Mouse (Mus musculus): ENCODE results near the gene Palm3. TPM values are rescaled to one million over a fixed set of nuclear protein-coding genes. Genes with fewer than 3 reads are reported as not detected.
A peak's percentile ranks its signal among the peaks of the same experiment; 100 is the strongest.

Palm3 gene
- 1 to 10 TPM; 2.2 to 2.7 TPM for total RNA-seq (2021)
- long read RNA-seq, experiment 1 = 0 reads
- long read RNA-seq, experiment 2, partial matches to known transcripts = 2 of 3 reads
- long read RNA-seq, experiment 2, other reads (novel, unspliced or antisense) = 1 of 3 reads

DNA sequence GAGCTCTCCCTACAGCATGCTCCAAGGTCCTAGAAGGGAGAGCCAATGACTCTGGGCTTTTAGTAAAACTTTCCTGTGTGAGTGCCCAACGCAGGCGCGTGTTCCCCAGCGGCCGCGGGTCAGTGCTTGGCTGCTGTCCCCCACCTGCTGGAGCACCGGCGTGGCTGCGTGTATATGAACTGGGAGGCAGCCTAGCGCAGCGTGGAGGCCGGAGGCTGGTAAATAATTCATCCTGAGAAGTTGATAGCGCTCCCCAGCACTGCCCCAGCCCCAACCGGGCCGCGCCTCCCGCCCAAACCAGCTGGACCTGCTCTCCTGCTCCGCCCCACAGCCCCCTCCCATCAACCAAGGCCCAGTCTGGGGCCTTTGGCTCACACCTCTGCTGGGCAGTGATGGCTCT is at the start of gene Palm3:
TSS of gene Palm3 (plus strand) at position 376 of the 400 bp plus-strand sequence.
- no peak within 1 kb of the TSS for H3K27ac ChIP-seq
- no peak for DNase-seq (ENCODE audit: extremely low spot score in 1 of 2, low spot score in 2 of 2)
- intact Hi-C loops (cut with DNase I) = no loop called here
- H3K4me3 ChIP-seq = no peak within 1 kb of the TSS
- no peak for TF ChIP-seq CTCF (IDR thresholded peaks at IDR 0.05)

GRCm38 (mm10) chr8:83971661-83972060 is 49.6 kb upstream of the Palm3 start:
- TF ChIP-seq CTCF (IDR thresholded peaks at IDR 0.05) = no peak
- intact Hi-C loops (cut with DNase I) = loop anchor here (1.0 kb wide), 1 partner anchor 16 kb away; the partner anchor contains the start of genes Asf1b and Gm10644
- Histone ChIP-seq H3K4me3 (peak overlapping the region; percentile 64), H3K27ac (no peak overlapping the region)
- DNase-seq (ENCODE audit: extremely low spot score in 1 of 2, low spot score in 2 of 2) = no peak

DNA sequence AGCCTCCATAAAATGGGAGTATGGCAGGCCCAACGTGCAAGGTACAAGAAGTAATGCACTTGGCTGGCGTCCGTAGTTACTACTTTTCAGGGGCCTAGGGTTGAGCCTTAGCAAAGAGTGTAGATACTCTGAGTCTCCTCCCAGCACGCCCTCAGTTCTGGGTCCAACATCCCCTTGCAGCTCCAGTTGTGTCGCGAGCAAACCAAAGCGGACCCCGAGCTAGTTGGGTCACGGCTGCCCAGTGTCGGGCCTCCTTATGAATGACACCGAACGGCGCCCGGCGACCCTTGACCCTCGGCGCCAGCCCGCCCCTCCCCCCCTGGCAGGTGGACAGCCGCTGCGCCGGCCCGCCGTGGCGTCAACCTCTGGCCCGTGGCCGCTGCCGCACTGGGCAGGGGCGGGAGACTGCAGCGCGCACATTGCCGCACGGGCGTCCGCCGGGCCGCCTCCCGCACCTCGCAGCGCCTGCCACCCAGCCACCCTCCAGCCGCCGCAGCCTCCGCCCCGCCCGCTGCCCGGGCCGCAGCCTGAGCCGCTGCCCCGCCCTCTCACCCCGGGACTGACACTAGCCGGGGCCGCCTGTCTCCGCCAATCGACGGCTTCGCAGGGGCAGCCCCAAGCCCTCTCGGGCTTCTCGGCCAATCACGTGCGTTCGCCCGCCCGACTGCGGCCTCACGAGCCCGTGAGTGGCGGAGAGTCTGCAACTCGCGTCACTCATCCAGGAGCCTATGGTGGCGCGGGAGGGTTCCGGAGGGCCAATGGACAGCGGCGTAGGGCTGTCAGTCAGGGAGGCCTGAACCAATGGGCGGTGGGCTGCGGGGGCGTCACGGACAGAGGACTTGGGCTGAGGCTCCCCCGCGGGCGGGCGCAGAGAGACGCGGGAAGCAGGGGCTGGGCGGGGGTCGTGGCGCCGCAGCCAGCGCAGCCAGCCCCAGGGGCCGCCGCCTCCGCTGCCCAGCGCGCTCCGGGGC is 48.8 kb upstream of the Palm3 start, which contains the start of gene Prkaca:
TSS of gene Prkaca (plus strand) at position 844 of the 971 bp plus-strand sequence.
- no peak for TF ChIP-seq CTCF (IDR thresholded peaks at IDR 0.05)
- H3K4me3 ChIP-seq = peak within 1 kb of the TSS; percentile 64
- peak; percentile 98 to 99 for DNase-seq (ENCODE audit: extremely low spot score in 1 of 2, low spot score in 2 of 2)
- intact Hi-C loops (cut with DNase I) = loop anchor here (1.0 kb wide), 1 partner anchor 17 kb away; the partner anchor contains the start of genes Asf1b and Gm10644
- peak within 1 kb of the TSS; percentile 88 for H3K27ac ChIP-seq

DNA sequence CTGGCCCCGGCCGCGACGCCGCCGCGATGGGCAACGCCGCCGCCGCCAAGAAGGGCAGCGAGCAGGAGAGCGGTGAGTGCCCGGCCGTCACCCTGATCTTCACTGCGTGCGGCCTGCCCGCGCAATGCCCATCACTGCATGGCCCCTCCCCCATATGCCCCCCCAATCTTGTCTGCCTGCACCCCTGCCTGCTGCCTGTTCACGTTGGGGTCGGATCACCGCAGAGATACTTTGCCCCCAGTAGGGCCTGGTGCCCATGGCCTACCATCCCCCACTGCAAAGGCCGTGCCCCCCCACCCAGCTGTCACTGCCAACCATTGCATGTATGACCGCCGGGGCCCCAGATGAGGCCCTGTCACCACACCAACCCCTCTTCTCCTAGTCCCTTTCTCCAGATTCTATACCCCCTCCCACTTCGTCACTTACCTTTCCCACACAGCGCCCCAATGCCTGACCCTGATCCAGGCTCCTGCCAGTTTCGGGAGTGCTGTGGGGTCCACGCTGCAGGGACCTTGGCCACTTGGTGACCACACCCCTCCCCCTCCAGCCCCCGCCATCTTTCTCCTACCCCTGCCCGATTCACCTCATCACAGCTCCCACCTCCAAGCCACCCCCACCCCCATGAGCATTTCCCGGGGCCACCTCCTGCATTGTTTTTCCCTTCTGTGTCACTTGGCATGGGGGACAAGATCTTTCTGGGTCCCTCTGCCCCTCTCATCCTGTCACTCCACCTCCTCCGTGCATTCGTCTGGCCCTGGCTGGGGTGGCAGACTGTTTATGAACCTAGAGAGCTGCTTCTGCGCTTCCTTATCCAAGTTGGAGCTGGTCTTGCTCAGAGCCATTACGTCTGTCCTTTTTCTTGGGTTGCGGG is 47.9 kb upstream of the Palm3 start:
- TF ChIP-seq CTCF (IDR thresholded peaks at IDR 0.05) = no peak
- no peak for DNase-seq (ENCODE audit: extremely low spot score in 1 of 2, low spot score in 2 of 2)
- Histone ChIP-seq H3K27ac (peak overlapping the region; percentile 81), H3K4me3 (peak overlapping the region; percentile 64)
- intact Hi-C loops (cut with DNase I) = no loop called here

GRCm38 (mm10) chr8:83974521-83974920 is 46.8 kb upstream of the Palm3 start:
- H3K27ac ChIP-seq = no peak overlapping the region
- H3K4me3 ChIP-seq = peak overlapping the region; percentile 64
- intact Hi-C loops (cut with DNase I) = no loop called here
- DNase-seq (ENCODE audit: extremely low spot score in 1 of 2, low spot score in 2 of 2) = no peak
- TF ChIP-seq CTCF (IDR thresholded peaks at IDR 0.05) = no peak

- DNase-seq (ENCODE audit: extremely low spot score in 1 of 2, low spot score in 2 of 2) = no peak
- intact Hi-C loops (cut with DNase I) = loop anchor here (2.0 kb wide), 1 partner anchor 19 kb away; no protein-coding TSS in a partner anchor
- H3K4me3 ChIP-seq = no peak overlapping the region
- peak; percentile 47 for TF ChIP-seq CTCF (IDR thresholded peaks at IDR 0.05)
- no peak overlapping the region for H3K27ac ChIP-seq
These were observed 45.1 kb upstream of the Palm3 start for GRCm38 (mm10) chr8:83976101-83976630.

- Histone ChIP-seq H3K4me3 (no peak overlapping the region), H3K27ac (no peak overlapping the region; the same call in 1 of the 2 replicates)
- peak; percentile 39 for TF ChIP-seq CTCF (IDR thresholded peaks at IDR 0.05)
- intact Hi-C loops (cut with DNase I) = loop anchor here (2.0 kb wide), 1 partner anchor 18 kb away; no protein-coding TSS in a partner anchor
- no peak for DNase-seq (ENCODE audit: extremely low spot score in 1 of 2, low spot score in 2 of 2)
These were observed 44.4 kb upstream of the Palm3 start for GRCm38 (mm10) chr8:83976779-83977350.

- no peak for TF ChIP-seq CTCF (IDR thresholded peaks at IDR 0.05)
- Histone ChIP-seq H3K4me3 (peak overlapping the region; percentile 3; the same call in 1 of the 2 replicates), H3K27ac (no peak overlapping the region; the same call in 1 of the 2 replicates)
- intact Hi-C loops (cut with DNase I) = loop anchor here (2.0 kb wide), 1 partner anchor 17 kb away; no protein-coding TSS in a partner anchor
- DNase-seq (ENCODE audit: extremely low spot score in 1 of 2, low spot score in 2 of 2) = no peak
These were observed 43.6 kb upstream of the Palm3 start for GRCm38 (mm10) chr8:83977646-83978045.

GRCm38 (mm10) chr8:83978200-83978599 is 43.1 kb upstream of the Palm3 start:
- DNase-seq (ENCODE audit: extremely low spot score in 1 of 2, low spot score in 2 of 2) = no peak
- H3K27ac ChIP-seq = no peak overlapping the region
- H3K4me3 ChIP-seq = no peak overlapping the region; the same call in 1 of the 2 replicates
- no peak for TF ChIP-seq CTCF (IDR thresholded peaks at IDR 0.05)
- intact Hi-C loops (cut with DNase I) = no loop called here

DNA sequence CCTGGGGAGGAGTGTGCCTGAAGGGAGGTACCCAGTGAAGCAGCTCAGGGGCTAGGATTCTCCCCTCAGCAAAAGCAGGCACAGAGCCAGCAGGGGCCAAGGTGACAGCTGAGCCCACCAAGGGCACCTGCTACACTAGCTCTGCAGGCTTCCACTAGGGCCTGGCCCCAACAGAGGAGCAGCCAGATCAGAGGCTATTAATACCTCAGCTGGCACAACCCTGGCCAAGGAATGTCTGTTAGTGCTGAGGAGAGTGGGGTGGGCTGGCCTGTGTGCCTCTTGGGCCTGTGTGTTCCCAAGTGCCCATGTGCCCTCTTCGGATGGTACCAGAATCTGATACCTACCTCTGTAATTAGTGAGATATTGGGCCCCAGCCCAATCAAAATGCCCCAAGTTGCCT is 41.0 kb upstream of the Palm3 start:
- TF ChIP-seq CTCF (IDR thresholded peaks at IDR 0.05) = no peak
- no peak overlapping the region for H3K4me3 ChIP-seq
- intact Hi-C loops (cut with DNase I) = no loop called here
- no peak overlapping the region for H3K27ac ChIP-seq
- no peak for DNase-seq (ENCODE audit: extremely low spot score in 1 of 2, low spot score in 2 of 2)

GRCm38 (mm10) chr8:83980845-83981244 is 40.4 kb upstream of the Palm3 start:
- DNase-seq (ENCODE audit: extremely low spot score in 1 of 2, low spot score in 2 of 2) = no peak
- intact Hi-C loops (cut with DNase I) = no loop called here
- H3K4me3 ChIP-seq = no peak overlapping the region
- peak; percentile 7 for TF ChIP-seq CTCF (IDR thresholded peaks at IDR 0.05)
- no peak overlapping the region for H3K27ac ChIP-seq
